Mouse (Mus musculus): ENCODE data around the gene Cux2.

DNA sequence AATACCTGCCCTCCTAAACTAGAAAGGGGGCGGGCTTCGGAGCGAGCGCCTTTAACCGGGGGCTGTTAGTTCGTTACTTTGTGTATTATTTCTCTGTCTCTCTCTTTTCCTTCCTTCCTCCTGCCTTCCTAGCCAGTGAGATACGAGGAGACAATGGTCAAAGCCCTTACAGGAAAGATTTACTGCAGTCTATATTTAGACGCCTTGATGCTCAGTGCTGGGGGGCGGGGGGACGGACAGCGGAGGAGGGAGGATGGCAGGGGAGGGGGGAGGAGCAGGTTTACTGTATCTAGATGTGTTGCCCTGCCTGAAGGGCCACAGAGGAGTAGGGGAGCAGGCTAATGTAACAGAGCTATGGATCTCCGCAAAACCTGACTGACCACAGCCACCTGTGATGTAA lies 12.6 kb upstream of the Cux2 start:
- TF ChIP-seq CTCF (IDR thresholded peaks at IDR 0.05; ENCODE audit: extremely low read depth, insufficient read depth, insufficient read length, insufficient replicate concordance) (no peak), POLR2A (IDR thresholded peaks at IDR 0.05; ENCODE audit: low read depth, low read length) (no peak)

Measured in spleen, adult 2 months (tissue).